14 mouse cellular contexts compared by ENCODE assay signal in the genomic region with DNA sequence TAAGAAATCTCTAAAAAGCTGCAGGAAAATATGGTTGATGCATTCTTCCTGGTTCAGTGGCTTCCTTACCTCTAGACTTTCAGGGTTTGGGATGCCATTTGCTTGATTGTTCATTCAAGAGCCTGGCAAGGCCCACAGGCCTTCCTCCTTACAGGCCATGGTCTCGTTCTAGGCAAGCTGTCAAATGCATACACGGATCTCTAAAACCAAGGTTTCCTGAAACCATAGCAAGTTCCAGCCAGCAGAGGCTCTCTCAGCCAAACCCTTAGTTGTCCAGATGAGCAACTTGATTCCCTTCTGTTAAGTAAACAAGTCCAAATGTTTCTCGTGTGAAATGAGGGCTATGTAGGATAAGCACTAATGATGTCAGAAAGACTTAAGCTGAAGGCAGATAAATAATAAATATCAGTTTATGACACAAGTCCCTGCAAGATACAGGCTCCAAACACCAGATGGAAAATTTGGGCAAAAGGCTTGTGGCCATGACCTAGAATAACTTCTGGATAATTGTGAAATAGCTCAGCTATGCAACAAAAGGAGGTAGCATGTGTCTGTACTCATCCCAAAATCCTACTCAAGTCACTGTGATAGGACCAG. TPM values are rescaled to one million over a fixed set of nuclear protein-coding genes. Genes with fewer than 3 reads are reported as not detected.
A peak's percentile ranks its signal among the peaks of the same experiment; 100 is the strongest.
DNase-seq lines count a peak whose midpoint lies in the region; ATAC-seq lines count a peak whose summit lies in the region.
"Had no signal": no experiment of that assay in that cellular context is flagged by ENCODE, and none has a peak within 500 bp of the region (broad histone marks: within the 10 kb centered on the region; RNA-seq: fewer than 3 reads in every experiment).

No protein-coding gene starts in this region.

- no peak overlapping the region for H3K4me2 ChIP-seq in lung, embryonic 15.5 days
- H3K4me2 ChIP-seq: hindbrain, embryonic 12.5 days; liver, embryonic 15.5 days had no signal

- H3K4me1 ChIP-seq in lung, embryonic 15.5 days, result no peaks in the 10 kb centered on the region
- H3K4me1 ChIP-seq in brown adipose tissue, adult 24 weeks (ENCODE audit: control insufficient read depth, insufficient read depth, insufficient read length, low read length), result peaks cover 3% of the 10 kb centered on the region; the same call in 1 of the 2 replicates
- H3K4me1 ChIP-seq in limb, embryonic 10.5 days, result no peaks in the 10 kb centered on the region
- H3K4me1 ChIP-seq: hindbrain, embryonic 12.5 days had no signal

- H3K27ac ChIP-seq in lung, embryonic 15.5 days, result no peak overlapping the region
- 0 out of 2 replicates have a peak overlapping the region, but pooled peaks have one; percentile 1 for H3K27ac ChIP-seq in brown adipose tissue, adult 24 weeks (replicated peaks; ENCODE audit: low read depth, low read length)
- no peak overlapping the region for H3K27ac ChIP-seq in limb, embryonic 10.5 days
- H3K27ac ChIP-seq: hindbrain, embryonic 12.5 days; liver, embryonic 15.5 days had no signal

- no peaks in the 10 kb centered on the region for H3K27me3 ChIP-seq in lung, embryonic 15.5 days
- H3K27me3 ChIP-seq in limb, embryonic 10.5 days (ENCODE audit: low read depth, poor library complexity, severe bottlenecking), result no peaks in the 10 kb centered on the region
- H3K27me3 ChIP-seq: hindbrain, embryonic 12.5 days; liver, embryonic 15.5 days had no signal

- H3K9ac ChIP-seq in lung, embryonic 15.5 days, result no peak overlapping the region
- H3K9ac ChIP-seq: hindbrain, embryonic 12.5 days; liver, embryonic 15.5 days had no signal

- WGBS in lung, embryonic 15.5 days, result 38% methylated on average over 3 of the region's 3 CpGs
- WGBS in limb, embryonic 10.5 days, result 69% methylated on average over 3 of the region's 3 CpGs

- peak; percentile 49; the same call in 1 of the 2 replicates for ATAC-seq in lung, embryonic 15.5 days (ENCODE audit: borderline replicate concordance, extremely low read depth, low FRiP score, low TSS enrichment)
- ATAC-seq in megakaryocyte-erythroid progenitor cell, adult 5-6 weeks (replicated peaks; ENCODE audit: low FRiP score, low TSS enrichment, poor library complexity, severe bottlenecking), result peak; percentile 65
- no peak for ATAC-seq in inflammation-experienced regulatory T-cells, adult 6 months
- ATAC-seq: CD4-positive, CD25-positive, alpha-beta regulatory T cell, adult 4 months; midbrain, embryonic 16.5 days had no signal

- H3K36me3 ChIP-seq in lung, embryonic 15.5 days, result no peaks in the 10 kb centered on the region
- H3K36me3 ChIP-seq in limb, embryonic 10.5 days, result no peaks in the 10 kb centered on the region
- H3K36me3 ChIP-seq: hindbrain, embryonic 12.5 days; liver, embryonic 15.5 days had no signal

- DNase-seq in heart, adult 11 months, result peak; percentile 86
- DNase-seq in heart, postnatal 4 days, result no peak
- no peak for DNase-seq in lung, postnatal 4 days
- DNase-seq in limb, embryonic 10.5 days (ENCODE audit: low spot score), result no peak
- DNase-seq: kidney, postnatal 10 days had no signal

- no peaks in the 10 kb centered on the region for H3K9me3 ChIP-seq in lung, embryonic 15.5 days
- H3K9me3 ChIP-seq in limb, embryonic 10.5 days (replicated peaks), result no peaks in the 10 kb centered on the region
- H3K9me3 ChIP-seq: hindbrain, embryonic 12.5 days; liver, embryonic 15.5 days had no signal

- H3K4me3 ChIP-seq in lung, embryonic 15.5 days, result no peak overlapping the region
- H3K4me3 ChIP-seq in brown adipose tissue, adult 24 weeks (ENCODE audit: insufficient read depth, low read depth, low read length), result no peak overlapping the region
- H3K4me3 ChIP-seq in limb, embryonic 10.5 days, result no peak overlapping the region
- H3K4me3 ChIP-seq: erythroblast, embryonic 14.5 days; hindbrain, embryonic 12.5 days; liver, embryonic 15.5 days had no signal

RNA-seq across cellular contexts. Expression of a gene that starts 34.0 kb away (rescaled TPM):
- 1 to 10 TPM; 1.2 to 2.9 TPM for total RNA-seq in heart, postnatal 4 days (2021)
- 0.38 and 0.50 TPM in 2 replicates for polyA plus RNA-seq in lung, embryonic 15.5 days (2015; fragmentation: Nextera tagmentation; extraction: Ambion mirVana)
- polyA plus RNA-seq in brown adipose tissue, adult 24 weeks (2012; ENCODE audit: insufficient read depth, insufficient read length, missing spikeins), result 9.3 and 10.5 TPM in 2 replicates
- total RNA-seq in megakaryocyte-erythroid progenitor cell, adult 5-6 weeks (2014; fragmentation: Nextera tagmentation), result 7.3 and 12.5 TPM in 2 replicates
- total RNA-seq in megakaryocyte-erythroid progenitor cell, adult 5-6 weeks (2017), result 7.7 and 8.4 TPM in 2 replicates
- under 1 TPM; 0.13 to 0.41 (median 0.24) TPM for polyA plus RNA-seq in inflammation-experienced regulatory T-cells, adult 6 months (2017; shearing (Covaris generic))
- polyA plus RNA-seq in limb, embryonic 10.5 days (2016; fragmentation: Nextera tagmentation; extraction: Ambion mirVana), result not detected in 2 replicates
- polyA plus RNA-seq: erythroblast, embryonic 14.5 days had no signal
